8 mouse cellular contexts compared by ENCODE assay signal in genomic region chr3:32705647-32706348, GRCm38 (mm10). TPM values are rescaled to one million over a fixed set of nuclear protein-coding genes. Genes with fewer than 3 reads are reported as not detected.
DNase-seq lines count a peak whose midpoint lies in the region; ATAC-seq lines count a peak whose summit lies in the region.
"Not testable (repeated sequence)": the region's sequence is repeated elsewhere in the genome, so short reads cannot be mapped to it uniquely, and the experiment has no call there.

Actl6a (plus strand) TSS chr3:32706298.

- H3K36me3 ChIP-seq in embryonic facial prominence, embryonic 12.5 days; kidney, embryonic 16.5 days (ENCODE audit: insufficient read depth, low read length); limb, embryonic 12.5 days; stomach, embryonic 15.5 days: not testable (repeated sequence)

- not testable (repeated sequence) for H3K4me1 ChIP-seq in embryonic facial prominence, embryonic 12.5 days; kidney, embryonic 16.5 days (ENCODE audit: insufficient read depth, low read length); stomach, embryonic 15.5 days
- peaks cover 10% of the 10 kb centered on the region for H3K4me1 ChIP-seq in limb, embryonic 12.5 days (replicated peaks)

- not testable (repeated sequence) for ATAC-seq in embryonic facial prominence, embryonic 12.5 days (ENCODE audit: insufficient number of reproducible peaks, insufficient read depth, low FRiP score, low TSS enrichment); kidney, embryonic 16.5 days (ENCODE audit: low FRiP score, low TSS enrichment); limb, embryonic 12.5 days (ENCODE audit: insufficient number of reproducible peaks, insufficient read depth, low FRiP score, low TSS enrichment, low read depth); megakaryocyte progenitor cell, adult 5-6 weeks (replicated peaks; ENCODE audit: poor library complexity); stomach, embryonic 15.5 days (ENCODE audit: insufficient read depth, low FRiP score, low read depth)

- H3K9me3 ChIP-seq in embryonic facial prominence, embryonic 12.5 days; kidney, embryonic 16.5 days (ENCODE audit: low read length); limb, embryonic 12.5 days; stomach, embryonic 15.5 days: not testable (repeated sequence)

- H3K4me2 ChIP-seq in embryonic facial prominence, embryonic 12.5 days (replicated peaks); kidney, embryonic 16.5 days (replicated peaks; ENCODE audit: low read depth, low read length); limb, embryonic 12.5 days; stomach, embryonic 15.5 days: not testable (repeated sequence)

- 80% methylated on average over 9 of the region's 9 CpGs for WGBS in embryonic facial prominence, embryonic 12.5 days
- 84% methylated on average over 9 of the region's 9 CpGs for WGBS in kidney, embryonic 16.5 days
- WGBS in limb, embryonic 12.5 days = 82% methylated on average over 9 of the region's 9 CpGs
- 77% methylated on average over 9 of the region's 9 CpGs for WGBS in stomach, embryonic 15.5 days

- DNase-seq in R1 (ENCODE audit: low read depth, low spot score) = peak; percentile 77
- not testable (repeated sequence) for DNase-seq in gastrocnemius, postnatal 14 days; heart, postnatal 25 days (ENCODE audit: low spot score)

- H3K27me3 ChIP-seq in embryonic facial prominence, embryonic 12.5 days; kidney, embryonic 16.5 days (ENCODE audit: insufficient read depth, low read length); limb, embryonic 12.5 days; stomach, embryonic 15.5 days (replicated peaks): not testable (repeated sequence)

- not testable (repeated sequence) for H3K9ac ChIP-seq in embryonic facial prominence, embryonic 12.5 days; kidney, embryonic 16.5 days (replicated peaks; ENCODE audit: low read length); limb, embryonic 12.5 days (replicated peaks); stomach, embryonic 15.5 days

- not testable (repeated sequence) for H3K27ac ChIP-seq in embryonic facial prominence, embryonic 12.5 days; kidney, embryonic 16.5 days (ENCODE audit: low read length); limb, embryonic 12.5 days; stomach, embryonic 15.5 days

- intact Hi-C loops in gastrocnemius, postnatal 14 days (cut with DNase I; ENCODE audit: low total_unique reads); heart, postnatal 25 days (cut with DNase I): not testable (repeated sequence)

- not testable (repeated sequence) for H3K4me3 ChIP-seq in embryonic facial prominence, embryonic 12.5 days; kidney, embryonic 16.5 days (ENCODE audit: low read length); limb, embryonic 12.5 days (replicated peaks); stomach, embryonic 15.5 days (replicated peaks)

RNA-seq across cellular contexts. Expression of gene Actl6a, which starts in this region (rescaled TPM):
- polyA plus RNA-seq in embryonic facial prominence, embryonic 12.5 days (2016; fragmentation: Nextera tagmentation; extraction: Ambion mirVana) = 186 and 197 TPM in 2 replicates
- total RNA-seq in gastrocnemius, postnatal 14 days (2021) = 10 to 100 TPM; 19.6 to 20.2 TPM
- total RNA-seq in heart, postnatal 25 days (2021) = 10 to 100 TPM; 22.3 to 22.6 TPM
- polyA plus RNA-seq in kidney, embryonic 16.5 days (2015; fragmentation: Nextera tagmentation; extraction: Ambion mirVana) = 188 and 196 TPM in 2 replicates
- polyA plus RNA-seq in limb, embryonic 12.5 days (2016; fragmentation: Nextera tagmentation; extraction: Ambion mirVana) = 215 and 225 TPM in 2 replicates
- total RNA-seq in megakaryocyte progenitor cell, adult 5-6 weeks (2015) = 119 and 137 TPM in 2 replicates
- 80.8 and 100 TPM in 2 replicates for total RNA-seq in megakaryocyte progenitor cell, adult 5-6 weeks (2017)
- 126 and 134 TPM in 2 replicates for polyA plus RNA-seq in stomach, embryonic 15.5 days (2015; fragmentation: Nextera tagmentation; extraction: Ambion mirVana)
